Mouse (Mus musculus) heart, postnatal 4 days (tissue): ENCODE results near the gene Igfbp3. TPM values are rescaled to one million over a fixed set of nuclear protein-coding genes. Genes with fewer than 3 reads are reported as not detected.

Experiments used
- DNase-seq: peaks from one replicate; pipeline ENCODE4 v3.0.0; 2021
- total RNA-seq, 2 experiments: library from RNA; stranded (reverse); gene quantifications; 2 replicates each; pipeline ENCODE4 v1.2.3; 2021

Igfbp3 gene
- total RNA-seq, 2 experiments from 2014 or later: 19.2 to 23.6 TPM

DNA sequence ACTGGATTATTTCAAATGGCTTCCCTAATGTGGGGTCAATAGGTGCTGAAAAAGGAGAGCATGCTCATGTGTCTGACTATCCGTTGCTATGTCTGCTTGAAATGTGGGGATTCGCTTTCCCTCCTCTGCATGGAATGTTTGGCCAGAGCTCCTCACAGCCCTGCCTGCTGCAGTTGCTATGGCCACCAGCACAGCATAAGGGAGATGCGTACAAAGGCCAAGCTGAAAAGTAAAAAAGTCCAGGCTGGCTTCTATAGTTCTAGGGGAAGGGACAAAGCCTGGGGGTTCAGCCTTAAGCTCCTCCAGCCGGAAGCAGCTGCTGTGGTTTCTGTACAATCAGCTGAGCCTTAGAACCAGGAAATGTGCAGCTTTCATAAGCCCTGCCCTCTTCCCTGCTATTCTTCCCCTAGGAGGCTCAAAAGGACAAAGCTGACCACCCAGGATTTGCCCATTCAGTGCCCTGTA lies 53.1 kb downstream of the Igfbp3 start:
- DNase-seq: peak; percentile 9

DNA sequence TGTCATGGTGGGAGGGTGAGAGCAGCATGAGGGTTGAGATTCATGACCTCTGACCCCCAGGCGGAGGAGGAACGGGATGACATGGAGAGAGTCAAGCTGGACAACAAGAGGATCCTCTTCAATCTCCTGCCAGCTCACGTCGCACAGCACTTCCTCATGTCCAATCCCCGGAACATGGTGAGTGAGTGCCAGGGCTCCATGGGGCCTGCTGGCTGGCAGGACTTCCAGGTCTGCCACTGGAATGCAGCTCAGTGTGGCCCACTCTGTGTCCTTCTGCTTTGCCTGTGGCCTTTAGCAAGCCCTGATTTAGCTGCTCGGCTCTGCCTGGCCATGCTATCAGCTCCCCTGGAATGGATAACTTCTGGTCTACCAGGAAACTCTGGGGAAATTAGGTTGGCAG lies 53.6 kb downstream of the Igfbp3 start:
- DNase-seq: no peak

DNA sequence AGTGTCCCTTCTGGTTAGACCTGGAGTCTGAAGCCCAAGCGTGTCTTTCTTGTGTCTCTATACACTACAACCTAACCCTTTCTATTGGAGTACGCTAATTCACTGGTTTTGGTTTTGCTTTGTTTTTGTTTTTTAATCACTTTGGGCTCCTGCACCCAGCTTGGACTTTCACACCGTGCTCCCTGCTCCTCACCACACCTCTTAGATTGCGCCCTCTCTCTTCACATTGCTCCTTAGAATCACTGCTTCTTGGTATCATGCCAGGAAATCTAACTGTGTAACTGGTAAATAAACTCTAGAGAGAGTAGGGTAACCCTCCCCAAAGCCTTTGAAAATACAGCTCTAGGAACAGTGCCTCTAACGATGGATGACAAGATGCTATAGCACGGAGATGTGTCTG lies 55.5 kb downstream of the Igfbp3 start:
- no peak for DNase-seq

DNA sequence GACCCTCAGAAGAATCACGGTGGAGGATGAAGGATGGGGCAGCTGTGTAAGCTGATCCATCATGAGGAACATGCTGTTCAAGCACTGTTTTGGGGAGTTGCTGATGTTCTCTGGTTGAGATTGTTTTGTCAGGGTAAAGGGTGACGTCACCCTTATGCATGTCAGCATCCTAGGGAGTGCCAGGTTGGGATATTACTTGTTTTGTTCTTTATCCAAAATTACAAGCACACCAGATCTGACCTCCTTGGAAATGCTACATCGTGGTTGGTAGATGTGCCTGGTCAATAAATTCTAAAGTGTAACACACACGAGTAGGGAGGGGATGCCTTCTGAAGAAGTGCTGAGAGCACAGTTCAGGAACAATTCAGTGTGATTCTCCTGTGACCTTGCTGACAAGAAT lies 57.3 kb downstream of the Igfbp3 start:
- no peak for DNase-seq

Other genes with a start within 250 kb of the Igfbp3 start
- gene Adcy1, start 150.4 kb downstream of the Igfbp3 start, total RNA-seq: 1 to 10 TPM; 2.6 to 2.8 TPM
- gene Gm11985, start 25.4 kb downstream of the Igfbp3 start, total RNA-seq: not detected
- gene Igfbp1, start 16.1 kb downstream of the Igfbp3 start, total RNA-seq: not detected